9 mouse cellular contexts compared by ENCODE assay signal in the genomic region with DNA sequence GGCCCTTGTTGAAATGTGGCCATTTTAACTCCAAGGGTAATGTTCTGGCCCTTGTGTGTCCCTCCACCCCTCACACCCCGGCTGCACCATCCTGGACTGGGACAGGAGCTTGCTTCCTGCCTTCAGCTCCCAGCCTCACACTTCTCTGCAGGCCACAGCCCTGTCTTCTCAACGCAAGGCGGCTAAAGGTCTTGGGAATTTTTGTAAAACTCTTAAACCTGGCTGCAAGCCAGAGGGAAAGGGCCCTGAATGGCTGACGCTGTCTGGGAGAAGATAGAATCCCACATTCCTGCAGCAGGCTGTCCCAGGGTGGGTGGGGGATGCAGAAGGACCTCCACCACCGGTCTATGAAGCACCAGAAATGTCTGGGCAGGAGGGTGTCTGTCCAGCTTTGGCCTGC.
DNase-seq lines count a peak whose midpoint lies in the region; ATAC-seq and TF ChIP-seq lines count a peak whose summit lies in the region.
"Had no signal": no experiment of that assay in that cellular context is flagged by ENCODE, and none has a peak within 500 bp of the region (broad histone marks: within the 10 kb centered on the region; RNA-seq: fewer than 3 reads in every experiment).

No protein-coding gene starts in this region.

- no peak overlapping the region for H3K4me2 ChIP-seq in kidney, postnatal 0 days (ENCODE audit: low read length)
- no peak overlapping the region for H3K4me2 ChIP-seq in intestine, embryonic 16.5 days (ENCODE audit: low read depth, low read length)
- no peak overlapping the region for H3K4me2 ChIP-seq in midbrain, embryonic 14.5 days (ENCODE audit: low read length)

- H3K9me3 ChIP-seq in kidney, postnatal 0 days (replicated peaks; ENCODE audit: low read length), result no peaks in the 10 kb centered on the region
- H3K9me3 ChIP-seq in intestine, embryonic 16.5 days (ENCODE audit: control insufficient read depth, low read length), result no peaks in the 10 kb centered on the region
- H3K9me3 ChIP-seq in midbrain, embryonic 14.5 days (ENCODE audit: control insufficient read depth, low read length), result no peaks in the 10 kb centered on the region

- 30% methylated on average over 5 of the region's 5 CpGs for whole genome bisulfite sequencing in kidney, postnatal 0 days
- WGBS in intestine, embryonic 16.5 days, result 28% methylated on average over 5 of the region's 5 CpGs
- whole genome bisulfite sequencing in midbrain, embryonic 14.5 days, result 29% methylated on average over 5 of the region's 5 CpGs

- peak; percentile 6; the same call in 1 of the 2 replicates for TF ChIP-seq CTCF in kidney, postnatal 0 days (IDR thresholded peaks at IDR 0.05; ENCODE audit: low read depth)

- H3K27ac ChIP-seq in kidney, postnatal 0 days, result 0 out of 2 replicates have a peak overlapping the region, but pooled peaks have one; percentile 31
- peak overlapping the region; percentile 88 for H3K27ac ChIP-seq in intestine, embryonic 16.5 days (ENCODE audit: low read length)
- peak overlapping the region; percentile 28 for H3K27ac ChIP-seq in midbrain, embryonic 14.5 days (replicated peaks; ENCODE audit: low read depth, low read length)
- H3K27ac ChIP-seq: macrophage had no signal

- peak; percentile 78 for DNase-seq in kidney, postnatal 0 days (ENCODE audit: low spot score)
- DNase-seq in kidney, adult 18-20 months, result no peak
- DNase-seq in heart, adult 9 months (ENCODE audit: low spot score in 2 of 2), result peak; percentile 30 to 40
- no peak for DNase-seq in midbrain, embryonic 14.5 days
- DNase-seq in right cerebral cortex, adult 18-20 months, result no peak
- no peak for DNase-seq in layer of hippocampus, adult 8-10 months (ENCODE audit: low spot score in 2 of 2)
- no peak for DNase-seq in ovary, postnatal 36 days (ENCODE audit: low spot score)

- no peak for ATAC-seq in kidney, postnatal 0 days (replicated peaks; ENCODE audit: low FRiP score, low read depth)
- ATAC-seq in intestine, embryonic 16.5 days, result peak; percentile 55
- no peak for ATAC-seq in midbrain, embryonic 14.5 days (ENCODE audit: low FRiP score, low TSS enrichment)

- peaks cover 23% of the 10 kb centered on the region; the same call in 1 of the 2 replicates for H3K27me3 ChIP-seq in kidney, postnatal 0 days (ENCODE audit: insufficient read depth, low read length)
- no peaks in the 10 kb centered on the region; the same call in 1 of the 2 replicates for H3K27me3 ChIP-seq in intestine, embryonic 16.5 days (replicated peaks; ENCODE audit: control insufficient read depth, insufficient read depth, low read length)
- H3K27me3 ChIP-seq in midbrain, embryonic 14.5 days (ENCODE audit: control insufficient read depth, insufficient read depth, low read length), result no peaks in the 10 kb centered on the region

- H3K4me1 ChIP-seq in kidney, postnatal 0 days (replicated peaks; ENCODE audit: insufficient read depth, low read length), result peaks cover 18% of the 10 kb centered on the region
- peaks cover 75% of the 10 kb centered on the region for H3K4me1 ChIP-seq in intestine, embryonic 16.5 days (ENCODE audit: control insufficient read depth, insufficient read depth, low read length)
- peaks cover 57% of the 10 kb centered on the region for H3K4me1 ChIP-seq in midbrain, embryonic 14.5 days (ENCODE audit: control insufficient read depth, insufficient read depth, low read length)

- H3K36me3 ChIP-seq in kidney, postnatal 0 days (ENCODE audit: insufficient read depth, low read length), result no peaks in the 10 kb centered on the region
- no peaks in the 10 kb centered on the region for H3K36me3 ChIP-seq in intestine, embryonic 16.5 days (ENCODE audit: control insufficient read depth, insufficient read depth, low read length)
- H3K36me3 ChIP-seq in midbrain, embryonic 14.5 days (ENCODE audit: control insufficient read depth, insufficient read depth, low read length), result no peaks in the 10 kb centered on the region

- no peak overlapping the region for H3K4me3 ChIP-seq in kidney, postnatal 0 days (replicated peaks; ENCODE audit: low read depth, low read length)
- no peak overlapping the region for H3K4me3 ChIP-seq in intestine, embryonic 16.5 days (ENCODE audit: low read length)
- no peak overlapping the region for H3K4me3 ChIP-seq in midbrain, embryonic 14.5 days (replicated peaks; ENCODE audit: low read depth, low read length)

- no peak overlapping the region for H3K9ac ChIP-seq in kidney, postnatal 0 days (ENCODE audit: low read depth, low read length)
- H3K9ac ChIP-seq in intestine, embryonic 16.5 days (ENCODE audit: low read depth, low read length), result no peak overlapping the region
- H3K9ac ChIP-seq in midbrain, embryonic 14.5 days (replicated peaks; ENCODE audit: low read length), result no peak overlapping the region

Comparison
In these comparisons a context has a peak if more than half of its experiments do, and no peak if none do; other contexts are left out.
1. DNase-seq: peak in kidney, postnatal 0 days (single experiment) and heart, adult 9 months (2 of 2); none in kidney, adult 18-20 months (single experiment), midbrain, embryonic 14.5 days (single experiment), right cerebral cortex, adult 18-20 months (single experiment), layer of hippocampus, adult 8-10 months (0 of 2) and ovary, postnatal 36 days (single experiment).
2. H3K27ac ChIP-seq: peak in every context shown above with its lines; median percentile 88 in intestine, embryonic 16.5 days; 31 in kidney, postnatal 0 days; 28 in midbrain, embryonic 14.5 days.